Mouse (Mus musculus): ENCODE results near the gene Prcd. TPM values are rescaled to one million over a fixed set of nuclear protein-coding genes. Genes with fewer than 3 reads are reported as not detected.

The Prcd gene
- total RNA-seq (2012; rRNA removed) (not detected in 2 replicates), total RNA-seq (2014; rRNA removed) (not detected in 2 replicates), polyA plus RNA-seq (2012; ENCODE audit: insufficient read length, low read depth) (not detected in 2 replicates)

DNA sequence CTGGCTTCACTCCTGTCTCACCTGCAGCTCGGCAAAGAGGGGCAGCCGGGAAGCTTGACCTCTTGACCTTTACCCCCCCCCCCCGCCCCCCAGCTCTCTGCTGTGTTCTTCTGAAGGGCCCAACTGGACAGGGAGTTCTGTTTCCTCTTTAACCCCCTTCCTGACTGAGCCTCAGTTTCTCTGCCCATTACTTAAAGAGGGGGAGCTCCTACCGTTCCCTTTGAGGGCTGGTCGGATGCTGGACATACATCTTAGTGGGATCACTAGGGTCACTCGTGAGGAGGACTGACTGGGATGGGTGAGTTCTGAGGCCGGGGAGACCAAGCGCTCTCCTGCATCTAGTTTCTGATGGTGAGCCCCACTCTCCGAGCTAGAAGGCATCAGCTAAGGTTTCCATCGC lies at the start of gene Prcd:
Prcd (plus strand) TSS at position 301 of the 400 bp plus-strand sequence.
- in situ Hi-C loops (cut with MboI; ENCODE audit: low pct_ligation_motif_present, low pct_unique_long_range_greater_than_20kb, low sequenced_read_pairs), result loop anchor here (25.0 kb wide), 1 partner anchor 534 kb away; the partner anchor contains the start of gene Sept9
- TF ChIP-seq E2F4 (IDR thresholded peaks at IDR 0.05; ENCODE audit: insufficient replicate concordance, low read depth, low read length), result no peak
- no peak for TF ChIP-seq SMC3 (IDR thresholded peaks at IDR 0.05; ENCODE audit: low read depth, low read length)
- no peak for TF ChIP-seq MEF2A (IDR thresholded peaks at IDR 0.05; ENCODE audit: borderline replicate concordance, low read depth, low read length)
- no peak for TF ChIP-seq MAFK (IDR thresholded peaks at IDR 0.05; ENCODE audit: insufficient replicate concordance, low read length)
- TF ChIP-seq HCFC1 (IDR thresholded peaks at IDR 0.05; ENCODE audit: low read depth, low read length), result no peak
- no peak for TF ChIP-seq UBTF (IDR thresholded peaks at IDR 0.05; ENCODE audit: low read depth, low read length)
- TF ChIP-seq ZKSCAN1 (IDR thresholded peaks at IDR 0.05; ENCODE audit: borderline replicate concordance, low read depth, low read length), result no peak
- TF ChIP-seq MAX (IDR thresholded peaks at IDR 0.05; ENCODE audit: low read length), result no peak
- no peak within 1 kb of the TSS for H3K9ac ChIP-seq (ENCODE audit: insufficient read depth, low read depth)
- no peak for DNase-seq (ENCODE audit: extremely low read depth)
- H3K4me1 ChIP-seq (ENCODE audit: control insufficient read depth in 1 of 2, insufficient read depth in 2 of 2), result peaks cover 10 to 27% of the 10 kb centered on the region in 2 experiments
- H3K4me2 ChIP-seq (ENCODE audit: insufficient read depth, low read depth, poor library complexity, severe bottlenecking), result no peak within 1 kb of the TSS
- H3K27ac ChIP-seq (ENCODE audit: insufficient read depth, low read depth), result no peak within 1 kb of the TSS
- H3K36me3 ChIP-seq (replicated peaks in 1 of 2; ENCODE audit: control insufficient read depth in 1 of 2, insufficient read depth in 1 of 2, low read length in 1 of 2), result no peaks in the 10 kb centered on the region
- no peaks in the 10 kb centered on the region for H3K79me2 ChIP-seq (replicated peaks; ENCODE audit: control insufficient read depth, extremely low read depth, insufficient read depth, poor library complexity, severe bottlenecking)
- no peaks in the 10 kb centered on the region for H3K9me3 ChIP-seq (replicated peaks; ENCODE audit: low read length)
- H3K27me3 ChIP-seq (replicated peaks), result peaks cover 55% of the 10 kb centered on the region
- dilution Hi-C loops (cut with MboI; ENCODE audit: extremely low pct_ligation_motif_present, extremely low pct_unique_long_range_greater_than_20kb, low sequenced_read_pairs), result no loop called here
- H3K4me3 ChIP-seq (replicated peaks in 1 of 3; ENCODE audit: low read depth in 2 of 3, low read length in 2 of 3, poor library complexity in 1 of 3), result no peak within 1 kb of the TSS

DNA sequence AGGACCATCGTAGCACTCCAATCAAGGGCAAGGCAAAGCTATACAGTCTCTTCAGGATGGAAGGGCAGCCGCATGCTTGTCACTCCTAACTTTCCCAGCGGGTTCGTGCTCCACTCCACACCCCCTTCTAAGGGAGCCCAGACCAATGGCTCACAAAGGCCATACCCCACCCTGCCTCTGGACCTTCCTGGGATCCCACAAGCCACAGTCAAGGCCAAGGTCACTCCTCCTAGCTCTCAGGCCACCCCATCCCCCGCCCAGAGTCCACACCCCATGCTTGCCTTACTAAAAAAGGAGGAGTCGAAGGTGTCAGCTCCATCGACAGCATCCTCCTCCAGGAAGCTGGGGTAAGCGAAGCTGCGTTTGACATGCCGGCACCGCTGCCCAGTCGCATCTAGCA lies 49.2 kb upstream of the Prcd start:
- Histone ChIP-seq H3K36me3 (replicated peaks in 1 of 2; ENCODE audit: control insufficient read depth in 1 of 2, insufficient read depth in 1 of 2, low read length in 1 of 2) (peaks cover 88 to 98% of the 10 kb centered on the region in 2 experiments), H3K27me3 (replicated peaks) (no peaks in the 10 kb centered on the region), H3K9ac (ENCODE audit: insufficient read depth, low read depth) (no peak overlapping the region), H3K4me3 (replicated peaks in 1 of 3; ENCODE audit: low read depth in 2 of 3, low read length in 2 of 3, poor library complexity in 1 of 3) (no peak overlapping the region), H3K4me1 (ENCODE audit: control insufficient read depth in 1 of 2, insufficient read depth in 2 of 2) (peaks cover 7 to 26% of the 10 kb centered on the region in 2 experiments), H3K4me2 (ENCODE audit: insufficient read depth, low read depth, poor library complexity, severe bottlenecking) (no peak overlapping the region), H3K79me2 (replicated peaks; ENCODE audit: control insufficient read depth, extremely low read depth, insufficient read depth, poor library complexity, severe bottlenecking) (no peaks in the 10 kb centered on the region), H3K27ac (ENCODE audit: insufficient read depth, low read depth) (no peak overlapping the region), H3K9me3 (replicated peaks; ENCODE audit: low read length) (no peaks in the 10 kb centered on the region)
- DNase-seq (ENCODE audit: extremely low read depth), result no peak
- dilution Hi-C loops (cut with MboI; ENCODE audit: extremely low pct_ligation_motif_present, extremely low pct_unique_long_range_greater_than_20kb, low sequenced_read_pairs) (no loop called here), in situ Hi-C loops (cut with MboI; ENCODE audit: low pct_ligation_motif_present, low pct_unique_long_range_greater_than_20kb, low sequenced_read_pairs) (no loop called here)
- no peak for TF ChIP-seq JUN (IDR thresholded peaks at IDR 0.05; ENCODE audit: insufficient read depth, low read depth, low read length)
- no peak for TF ChIP-seq PAX5 (IDR thresholded peaks at IDR 0.05; ENCODE audit: low read length)
- no peak for TF ChIP-seq CHD2 (IDR thresholded peaks at IDR 0.05; ENCODE audit: low read length)
- TF ChIP-seq MAFK (IDR thresholded peaks at IDR 0.05; ENCODE audit: insufficient replicate concordance, low read length), result no peak
- no peak for TF ChIP-seq USF1 (IDR thresholded peaks at IDR 0.05; ENCODE audit: low read depth, low read length)
- no peak for TF ChIP-seq MAX (IDR thresholded peaks at IDR 0.05; ENCODE audit: low read length)
- TF ChIP-seq POLR2A (IDR thresholded peaks at IDR 0.05; ENCODE audit: low read depth, low read length), result no peak
- TF ChIP-seq MYC (IDR thresholded peaks at IDR 0.05; ENCODE audit: low read depth, low read length), result no peak
- TF ChIP-seq MXI1 (IDR thresholded peaks at IDR 0.05; ENCODE audit: low read depth, low read length), result no peak
- no peak for TF ChIP-seq ZNF384 (IDR thresholded peaks at IDR 0.05; ENCODE audit: low read depth, low read length)
- no peak for TF ChIP-seq RCOR1 (conservative IDR thresholded peaks at IDR 0.05; ENCODE audit: low read depth, low read length)
